ENCODE assay signal across 10 mouse cellular contexts in genomic region chr1:144018417-144018958, GRCm38 (mm10). TPM values are rescaled to one million over a fixed set of nuclear protein-coding genes. Genes with fewer than 3 reads are reported as not detected.
DNase-seq lines count a peak whose midpoint lies in the region; ATAC-seq and TF ChIP-seq lines count a peak whose summit lies in the region.
"Had no signal": no experiment of that assay in that cellular context is flagged by ENCODE, and none has a peak within 500 bp of the region (broad histone marks: within the 10 kb centered on the region; RNA-seq: fewer than 3 reads in every experiment).

No protein-coding gene starts in this region.

- H3K36me3 ChIP-seq in hindbrain, postnatal 0 days (ENCODE audit: insufficient read depth, low read length), result no peaks in the 10 kb centered on the region
- no peaks in the 10 kb centered on the region for H3K36me3 ChIP-seq in hindbrain, embryonic 10.5 days
- H3K36me3 ChIP-seq in heart, postnatal 0 days (replicated peaks; ENCODE audit: control insufficient read depth, insufficient read depth, low read length), result no peaks in the 10 kb centered on the region
- no peaks in the 10 kb centered on the region for H3K36me3 ChIP-seq in hindbrain, embryonic 14.5 days (replicated peaks; ENCODE audit: control insufficient read depth, insufficient read depth)
- H3K36me3 ChIP-seq: embryonic facial prominence, embryonic 15.5 days; limb, embryonic 13.5 days had no signal

- no peaks in the 10 kb centered on the region for H3K27me3 ChIP-seq in hindbrain, postnatal 0 days (ENCODE audit: insufficient read depth, low read length)
- no peaks in the 10 kb centered on the region for H3K27me3 ChIP-seq in hindbrain, embryonic 10.5 days (ENCODE audit: insufficient read depth, poor library complexity, severe bottlenecking)
- H3K27me3 ChIP-seq in heart, postnatal 0 days (ENCODE audit: control insufficient read depth, insufficient read depth, low read length), result no peaks in the 10 kb centered on the region
- H3K27me3 ChIP-seq in hindbrain, embryonic 14.5 days (ENCODE audit: control insufficient read depth, insufficient read depth, low read length), result no peaks in the 10 kb centered on the region
- H3K27me3 ChIP-seq: embryonic facial prominence, embryonic 15.5 days; limb, embryonic 13.5 days had no signal

- no peak overlapping the region for H3K4me3 ChIP-seq in hindbrain, postnatal 0 days (ENCODE audit: low read length)
- H3K4me3 ChIP-seq in hindbrain, embryonic 10.5 days, result no peak overlapping the region
- no peak overlapping the region for H3K4me3 ChIP-seq in heart, postnatal 0 days (ENCODE audit: low read depth, low read length)
- H3K4me3 ChIP-seq in hindbrain, embryonic 14.5 days (replicated peaks; ENCODE audit: low read length), result no peak overlapping the region
- H3K4me3 ChIP-seq: embryonic facial prominence, embryonic 15.5 days; limb, embryonic 13.5 days had no signal

- H3K9me3 ChIP-seq in hindbrain, postnatal 0 days (ENCODE audit: low read length), result no peaks in the 10 kb centered on the region
- H3K9me3 ChIP-seq in hindbrain, embryonic 10.5 days, result no peaks in the 10 kb centered on the region
- H3K9me3 ChIP-seq in heart, postnatal 0 days (replicated peaks; ENCODE audit: control insufficient read depth, low read length), result no peaks in the 10 kb centered on the region
- H3K9me3 ChIP-seq in hindbrain, embryonic 14.5 days (ENCODE audit: control insufficient read depth, low read length), result no peaks in the 10 kb centered on the region
- H3K9me3 ChIP-seq: embryonic facial prominence, embryonic 15.5 days; limb, embryonic 13.5 days had no signal

- peak; percentile 80; the same call in 1 of the 2 replicates for TF ChIP-seq EP300 in heart, postnatal 0 days (IDR thresholded peaks at IDR 0.05; ENCODE audit: low read depth)

- H3K4me1 ChIP-seq in hindbrain, postnatal 0 days (ENCODE audit: insufficient read depth, low read length), result no peaks in the 10 kb centered on the region
- no peaks in the 10 kb centered on the region for H3K4me1 ChIP-seq in hindbrain, embryonic 10.5 days (replicated peaks)
- H3K4me1 ChIP-seq in heart, postnatal 0 days (ENCODE audit: control insufficient read depth, insufficient read depth), result peaks cover 12% of the 10 kb centered on the region
- H3K4me1 ChIP-seq in hindbrain, embryonic 14.5 days (replicated peaks; ENCODE audit: control insufficient read depth, insufficient read depth, low read length), result no peaks in the 10 kb centered on the region
- H3K4me1 ChIP-seq: embryonic facial prominence, embryonic 15.5 days; limb, embryonic 13.5 days had no signal

- TF ChIP-seq CTCF in hindbrain, postnatal 0 days (IDR thresholded peaks at IDR 0.05; ENCODE audit: low read depth), result no peak
- TF ChIP-seq CTCF in heart, postnatal 0 days (IDR thresholded peaks at IDR 0.05; ENCODE audit: low read depth), result no peak

- DNase-seq in hindbrain, postnatal 0 days (ENCODE audit: low spot score), result peak; percentile 45
- no peak for DNase-seq in hindbrain, embryonic 10.5 days (ENCODE audit: low spot score)
- DNase-seq in cerebellum, postnatal 36 days, result peak; percentile 10 to 31
- DNase-seq in heart, postnatal 0 days (ENCODE audit: low spot score), result peak; percentile 77
- DNase-seq in kidney, postnatal 36 days, result peak; percentile 73 to 79
- no peak for DNase-seq in hindbrain, embryonic 14.5 days (ENCODE audit: low spot score)
- DNase-seq in spleen, postnatal 10 days (ENCODE audit: low spot score in 2 of 2), result no peak
- no peak for DNase-seq in right cerebral cortex, postnatal 25 days

- no peak overlapping the region for H3K4me2 ChIP-seq in hindbrain, postnatal 0 days (ENCODE audit: low read depth, low read length)
- H3K4me2 ChIP-seq in heart, postnatal 0 days (ENCODE audit: low read depth, low read length), result 0 out of 2 replicates have a peak overlapping the region, but pooled peaks have one; percentile 16
- no peak overlapping the region for H3K4me2 ChIP-seq in hindbrain, embryonic 14.5 days (replicated peaks)
- H3K4me2 ChIP-seq: embryonic facial prominence, embryonic 15.5 days; limb, embryonic 13.5 days had no signal

- ATAC-seq in hindbrain, postnatal 0 days, result no peak
- peak; percentile 91 for ATAC-seq in heart, postnatal 0 days (ENCODE audit: insufficient read depth, low read depth)
- ATAC-seq in hindbrain, embryonic 14.5 days (ENCODE audit: low FRiP score), result no peak

- no peak overlapping the region for H3K27ac ChIP-seq in hindbrain, postnatal 0 days
- H3K27ac ChIP-seq in hindbrain, embryonic 10.5 days, result no peak overlapping the region
- H3K27ac ChIP-seq in heart, postnatal 0 days (ENCODE audit: low read depth), result peak overlapping the region; percentile 85
- no peak overlapping the region for H3K27ac ChIP-seq in hindbrain, embryonic 14.5 days
- H3K27ac ChIP-seq: embryonic facial prominence, embryonic 15.5 days; limb, embryonic 13.5 days had no signal

- H3K9ac ChIP-seq in hindbrain, postnatal 0 days (replicated peaks; ENCODE audit: low read length), result no peak overlapping the region
- H3K9ac ChIP-seq in heart, postnatal 0 days (replicated peaks; ENCODE audit: low read depth, low read length), result no peak overlapping the region
- no peak overlapping the region for H3K9ac ChIP-seq in hindbrain, embryonic 14.5 days
- H3K9ac ChIP-seq: embryonic facial prominence, embryonic 15.5 days; limb, embryonic 13.5 days had no signal

- WGBS in hindbrain, postnatal 0 days, result 48% methylated on average over 7 of the region's 7 CpGs
- 79% methylated on average over 7 of the region's 7 CpGs for WGBS in hindbrain, embryonic 10.5 days
- WGBS in heart, postnatal 0 days, result 17% methylated on average over 7 of the region's 7 CpGs
- WGBS in hindbrain, embryonic 14.5 days, result 66% methylated on average over 7 of the region's 7 CpGs

RNA-seq across cellular contexts. Expression of gene Rgs2, which starts 14.5 kb away (rescaled TPM):
- total RNA-seq in hindbrain, postnatal 0 days (2014; rRNA removed), result 13.6 and 14.9 TPM in 2 replicates
- polyA plus RNA-seq in hindbrain, postnatal 0 days (2015; fragmentation: Nextera tagmentation; extraction: Ambion mirVana), result 70.7 and 71.1 TPM in 2 replicates
- 44.8 and 50.3 TPM in 2 replicates for polyA plus RNA-seq in hindbrain, embryonic 10.5 days (2016; fragmentation: Nextera tagmentation; extraction: Ambion mirVana)
- total RNA-seq in heart, postnatal 0 days (2014; rRNA removed; ENCODE audit: low replicate concordance), result 7.7 and 14.6 TPM in 2 replicates
- 41.7 and 45.8 TPM in 2 replicates for polyA plus RNA-seq in heart, postnatal 0 days (2015; fragmentation: Nextera tagmentation; extraction: Ambion mirVana)
- polyA plus RNA-seq in hindbrain, embryonic 14.5 days (2014; fragmentation: Nextera tagmentation; extraction: Ambion mirVana), result 107 and 112 TPM in 2 replicates

Comparison
In these comparisons a context has a peak if more than half of its experiments do, and no peak if none do; other contexts are left out.
1. DNase-seq: peak in hindbrain, postnatal 0 days (single experiment), cerebellum, postnatal 36 days (2 of 2), heart, postnatal 0 days (single experiment) and kidney, postnatal 36 days (2 of 2); none in hindbrain, embryonic 10.5 days (single experiment), hindbrain, embryonic 14.5 days (single experiment), spleen, postnatal 10 days (0 of 2) and right cerebral cortex, postnatal 25 days (single experiment).